Mouse (Mus musculus): ENCODE measurements around the gene Tlr9.

DNA sequence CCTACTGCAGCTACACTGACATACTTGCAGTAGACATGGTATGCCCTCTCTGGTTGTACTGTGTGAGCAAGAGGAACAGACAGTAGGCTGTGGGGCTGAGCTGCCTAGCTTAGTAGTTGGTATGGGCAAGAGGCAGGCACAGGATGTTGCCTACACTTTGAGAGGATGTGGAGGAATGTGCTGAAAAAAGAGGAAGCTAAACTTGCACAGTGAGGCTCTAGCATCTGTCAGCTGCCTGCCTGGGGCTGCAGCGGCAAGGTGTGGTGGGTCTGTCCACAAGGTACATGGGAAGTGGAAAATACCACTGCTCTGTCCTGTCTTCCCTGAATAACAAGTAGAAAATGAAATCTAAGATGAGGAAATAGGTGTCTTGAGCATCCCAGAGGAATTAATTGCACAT, 29.4 kb upstream of the Tlr9 start:
- no peak for TF ChIP-seq CTCF (IDR thresholded peaks at IDR 0.05; ENCODE audit: extremely low read depth, insufficient read length, insufficient replicate concordance, low read depth, low read length)
- no peak for TF ChIP-seq POLR2A (IDR thresholded peaks at IDR 0.05; ENCODE audit: low read depth, low read length)

All from small intestine, adult 2 months (tissue).